Mouse (Mus musculus): ENCODE measurements around the gene Zfp616.

Gene Zfp616

DNA sequence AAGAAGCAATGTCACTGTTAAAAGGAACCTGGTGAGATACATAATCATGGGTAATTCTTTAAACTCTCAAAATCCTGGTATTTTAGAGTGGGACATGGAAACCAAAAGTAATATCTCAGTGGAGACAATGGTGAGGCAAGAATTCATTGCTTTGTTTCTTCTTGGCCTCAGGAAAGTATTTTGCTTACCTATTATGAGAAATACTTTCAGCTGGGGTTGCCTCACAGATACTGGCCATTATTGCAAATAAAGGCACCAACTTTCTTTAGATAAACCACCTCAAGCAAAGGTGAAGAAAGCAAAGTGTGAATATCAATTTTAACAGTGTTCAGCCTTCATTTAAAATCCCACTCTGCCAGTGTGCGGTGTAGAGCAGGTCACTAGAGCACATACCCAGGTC, at the start of gene Zfp616:
TSS of gene Zfp616 (plus strand) at position 301 of the 400 bp plus-strand sequence.
- no peak for DNase-seq

DNA sequence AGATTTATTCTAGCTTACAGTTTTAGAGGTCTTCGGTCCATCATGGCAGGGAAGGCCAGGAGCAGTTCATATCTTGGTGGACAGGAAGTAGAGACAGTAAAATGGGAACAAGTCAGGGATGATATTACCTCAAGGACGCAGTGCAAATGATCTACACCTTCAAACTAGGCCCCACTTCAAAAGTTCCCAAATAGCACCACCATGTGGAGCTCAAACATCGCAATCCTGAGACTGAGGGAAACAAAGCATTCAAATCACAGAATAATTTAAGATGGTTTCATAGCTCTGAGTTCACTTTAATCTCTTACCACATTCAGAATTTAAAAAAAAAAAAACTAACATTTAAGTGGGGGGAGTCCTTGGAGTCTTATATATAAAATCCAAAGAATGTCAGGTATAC, 18.4 kb upstream of the Zfp616 start:
- DNase-seq, result no peak

GRCm38 (mm10) chr11:74056451-74056850, 13.3 kb upstream of the Zfp616 start, which contains the start of the genes Olfr139 and Olfr399:
TSS of gene Olfr139 (minus strand) at chr11:74056551.
TSS of gene Olfr399 (minus strand) at chr11:74056615.
- DNase-seq, result no peak

DNA sequence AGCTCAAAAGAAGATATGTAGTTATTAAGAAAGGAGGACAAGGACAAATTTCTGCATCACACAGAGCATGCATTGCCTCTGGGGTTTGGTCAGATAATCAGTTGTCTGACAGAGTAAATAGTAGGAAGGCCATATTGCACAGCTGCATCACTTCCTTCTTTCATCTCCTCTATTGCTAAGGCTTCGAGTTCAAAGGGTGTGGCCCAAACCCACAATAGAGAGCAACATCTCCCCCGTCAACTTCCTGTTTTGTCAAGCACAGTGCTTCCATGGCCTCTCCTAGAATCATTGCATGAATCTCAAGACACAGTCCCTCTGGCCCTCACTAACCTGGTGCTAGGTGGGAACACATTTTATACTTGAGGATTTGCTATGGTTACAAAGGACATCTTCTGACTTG, 31.0 kb downstream of the Zfp616 start:
- DNase-seq, result no peak

GRCm38 (mm10) chr11:74101507-74101906, 31.8 kb downstream of the Zfp616 start:
- no peak for DNase-seq

DNA sequence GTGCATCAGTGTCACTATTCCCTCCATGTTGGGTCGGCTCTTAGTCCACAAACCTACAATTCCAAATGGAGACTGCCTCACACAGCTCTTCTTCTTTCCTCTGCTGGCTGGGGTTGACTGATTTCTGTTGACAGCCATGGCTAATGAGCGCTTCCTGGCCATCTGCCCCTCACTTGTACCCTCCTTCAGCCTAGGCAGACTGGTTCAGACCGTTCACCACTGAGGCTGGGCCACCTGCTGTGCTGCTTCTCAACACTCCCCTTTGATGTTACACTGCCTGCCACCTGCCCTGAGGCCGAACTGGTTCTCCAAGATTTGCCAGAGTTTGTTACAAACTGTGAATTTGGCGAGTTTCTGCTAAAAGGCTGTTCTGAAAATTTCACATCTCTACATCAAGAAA, 35.3 kb downstream of the Zfp616 start:
- DNase-seq, result no peak

GRCm38 (mm10) chr11:74113412-74113811, 43.7 kb downstream of the Zfp616 start, which contains the start of gene Olfr401:
TSS of gene Olfr401 (plus strand) at chr11:74113712.
- no peak for DNase-seq
